Mouse (Mus musculus) heart, postnatal 0 days (tissue): ENCODE results near the gene Taar6. TPM values are rescaled to one million over a fixed set of nuclear protein-coding genes. Genes with fewer than 3 reads are reported as not detected.

Experiments
- ATAC-seq: fragments of 200-750 bp; cut with Nextera tagmentation; 2 replicates; pipeline ENCODE4 v1.8.0; 2017; ENCODE audit warnings: low read depth, moderate number of reproducible peaks, moderate library complexity; ENCODE audit not compliant: insufficient read depth
- DNase-seq: peaks from one replicate; pipeline ENCODE4 v3.0.0-alpha.2; 2016; ENCODE audit warnings: low spot score
- H3K27ac ChIP-seq: fragments of 300-500 bp; sonication (generic); 2 replicates; pipeline ENCODE4 v1.5.1; 2014; ENCODE audit warnings: low read depth, mild to moderate bottlenecking
- H3K27me3 ChIP-seq: fragments of 300-500 bp; sonication (generic); 2 replicates; pipeline ENCODE4 v1.6.1; 2014; ENCODE audit warnings: low read length, mixed read lengths; ENCODE audit not compliant: control insufficient read depth, insufficient read depth
- H3K36me3 ChIP-seq: fragments of 300-500 bp; sonication (generic); replicated peaks from 2 replicates; pipeline ENCODE4 v1.6.1; 2014; ENCODE audit warnings: low read length, mixed read lengths; ENCODE audit not compliant: control insufficient read depth, insufficient read depth
- H3K4me1 ChIP-seq: fragments of 300-500 bp; sonication (generic); 2 replicates; pipeline ENCODE4 v1.6.1; 2014; ENCODE audit warnings: antibody characterized with exemption; ENCODE audit not compliant: control insufficient read depth, insufficient read depth
- H3K4me2 ChIP-seq: fragments of 300-500 bp; sonication (generic); 2 replicates; pipeline ENCODE4 v1.6.1; 2014; ENCODE audit warnings: low read depth, mild to moderate bottlenecking, low read length, moderate library complexity
- H3K4me3 ChIP-seq: fragments of 300-500 bp; sonication (generic); 2 replicates; pipeline ENCODE4 v1.5.1; 2014; ENCODE audit warnings: low read depth, low read length
- H3K9ac ChIP-seq: fragments of 300-500 bp; sonication (generic); replicated peaks from 2 replicates; pipeline ENCODE4 v1.6.1; 2014; ENCODE audit warnings: low read depth, low read length, mixed read lengths
- H3K9me3 ChIP-seq: fragments of 300-500 bp; sonication (generic); replicated peaks from 2 replicates; pipeline ENCODE4 v1.6.1; 2016; ENCODE audit warnings: low read length; ENCODE audit not compliant: control insufficient read depth
- CTCF ChIP-seq: IDR thresholded peaks from 2 replicates; pipeline ENCODE4 v1.5.1; 2016; ENCODE audit warnings: antibody characterized with exemption, control low read depth, low read depth
- EP300 ChIP-seq: IDR thresholded peaks from 2 replicates; pipeline ENCODE4 v1.6.1; 2016; ENCODE audit warnings: antibody characterized with exemption, low read depth
- WGBS: fragments of 180-500 bp; shearing (Covaris S2); extraction: QIAGEN DNeasy Blood & Tissue Kit; methylation state at CpG from one replicate; pipeline ENCODE4 v1.1.7; 2014; 5-methylcytosine and 5-hydroxymethylcytosine counted together
- polyA plus RNA-seq: library from polyadenylated mRNA; unstranded; fragments of >200 nt; fragmentation: Nextera tagmentation; extraction: Ambion mirVana; gene quantifications from 2 replicates; pipeline ENCODE4 v1.2.1, GENCODE M21; 2015
- total RNA-seq: library from RNA; depleted of rRNA; stranded (reverse); fragments of >200 nt; gene quantifications from 2 replicates; pipeline ENCODE4 v1.2.3, GENCODE M21; 2014; ENCODE audit warnings: low replicate concordance; rRNA removed

Taar6 gene
- total and polyA plus RNA-seq, 2 experiments from 2014 or later, result not detected

- no peak for DNase-seq
- 71% methylated on average over 6 of the region's 6 CpGs for WGBS
Measured at GRCm38 (mm10) chr10:23951714-23952113, 33.7 kb downstream of the Taar6 start.

GRCm38 (mm10) chr10:23949508-23950005 lies 35.9 kb downstream of the Taar6 start, which contains the start of gene Taar3:
Taar3 (plus strand) TSS chr10:23949558.
- TF ChIP-seq EP300, result no peak
- no peak for TF ChIP-seq CTCF
- Histone ChIP-seq H3K4me2 (no peak within 1 kb of the TSS), H3K9me3 (no peaks in the 10 kb centered on the region), H3K27ac (no peak within 1 kb of the TSS), H3K4me3 (no peak within 1 kb of the TSS), H3K36me3 (no peaks in the 10 kb centered on the region), H3K27me3 (no peaks in the 10 kb centered on the region), H3K4me1 (no peaks in the 10 kb centered on the region), H3K9ac (no peak within 1 kb of the TSS)
- no peak for ATAC-seq
- DNase-seq, result no peak
- 87% methylated on average over 16 of the region's 16 CpGs for WGBS

More at GRCm38 (mm10) chr10:23951714-23952113, 33.7 kb downstream of the Taar6 start:
- no peak for ATAC-seq
- no peaks in the 10 kb centered on the region for H3K4me1 ChIP-seq
- H3K4me3 ChIP-seq, result no peak overlapping the region
- H3K36me3 ChIP-seq, result no peaks in the 10 kb centered on the region
- no peak overlapping the region for H3K9ac ChIP-seq
- H3K9me3 ChIP-seq, result no peaks in the 10 kb centered on the region
- no peak overlapping the region for H3K27ac ChIP-seq
- no peak overlapping the region for H3K4me2 ChIP-seq
- TF ChIP-seq EP300, result no peak
- no peak for TF ChIP-seq CTCF
- H3K27me3 ChIP-seq, result no peaks in the 10 kb centered on the region

GRCm38 (mm10) chr10:23948026-23948425 lies 37.4 kb downstream of the Taar6 start:
- H3K4me2 ChIP-seq, result no peak overlapping the region
- WGBS, result 36% methylated on average over 7 of the region's 7 CpGs
- no peaks in the 10 kb centered on the region for H3K36me3 ChIP-seq
- DNase-seq (no peak), ATAC-seq (no peak)
- no peak overlapping the region for H3K27ac ChIP-seq
- H3K9me3 ChIP-seq, result no peaks in the 10 kb centered on the region
- no peak overlapping the region for H3K4me3 ChIP-seq
- no peak overlapping the region for H3K9ac ChIP-seq
- no peaks in the 10 kb centered on the region for H3K27me3 ChIP-seq
- no peak for TF ChIP-seq EP300
- TF ChIP-seq CTCF, result no peak
- H3K4me1 ChIP-seq, result no peaks in the 10 kb centered on the region

GRCm38 (mm10) chr10:23942465-23942864 lies 43.0 kb downstream of the Taar6 start:
- ATAC-seq, result no peak
- DNase-seq, result no peak
- H3K36me3 ChIP-seq, result no peaks in the 10 kb centered on the region
- no peaks in the 10 kb centered on the region for H3K27me3 ChIP-seq
- H3K9ac ChIP-seq, result no peak overlapping the region
- H3K4me2 ChIP-seq, result no peak overlapping the region
- WGBS, result 72% methylated on average over 5 of the region's 5 CpGs
- no peak overlapping the region for H3K4me3 ChIP-seq
- TF ChIP-seq EP300 (no peak), CTCF (no peak)
- H3K27ac ChIP-seq, result no peak overlapping the region
- no peaks in the 10 kb centered on the region for H3K9me3 ChIP-seq
- no peaks in the 10 kb centered on the region for H3K4me1 ChIP-seq

- DNase-seq (no peak), ATAC-seq (no peak)
- Histone ChIP-seq H3K9ac (no peak within 1 kb of the TSS), H3K27ac (no peak within 1 kb of the TSS), H3K27me3 (no peaks in the 10 kb centered on the region), H3K4me3 (no peak within 1 kb of the TSS), H3K36me3 (no peaks in the 10 kb centered on the region), H3K4me2 (no peak within 1 kb of the TSS), H3K4me1 (no peaks in the 10 kb centered on the region), H3K9me3 (no peaks in the 10 kb centered on the region)
- TF ChIP-seq CTCF, result no peak
- no peak for TF ChIP-seq EP300
- WGBS, result 53% methylated on average over 6 of the region's 6 CpGs
Measured at GRCm38 (mm10) chr10:23938312-23938711, 47.1 kb downstream of the Taar6 start, which contains the start of gene Taar2. Taar2 (plus strand) TSS chr10:23938572.

GRCm38 (mm10) chr10:23937613-23938012 lies 47.8 kb downstream of the Taar6 start:
- H3K4me2 ChIP-seq, result no peak overlapping the region
- TF ChIP-seq CTCF, result no peak
- TF ChIP-seq EP300, result no peak
- no peaks in the 10 kb centered on the region for H3K4me1 ChIP-seq
- H3K27ac ChIP-seq, result no peak overlapping the region
- DNase-seq (no peak), ATAC-seq (no peak)
- no peaks in the 10 kb centered on the region for H3K9me3 ChIP-seq
- H3K9ac ChIP-seq, result no peak overlapping the region
- H3K27me3 ChIP-seq, result no peaks in the 10 kb centered on the region
- WGBS, result 27% methylated on average over 4 of the region's 4 CpGs
- no peak overlapping the region for H3K4me3 ChIP-seq
- no peaks in the 10 kb centered on the region for H3K36me3 ChIP-seq

Other genes with a start within 250 kb of the Taar6 start
- gene Rps12, start 198.4 kb downstream of the Taar6 start, total RNA-seq, result 2,923 and 3,021 TPM in 2 replicates
- gene Rps12, start 198.4 kb downstream of the Taar6 start, polyA plus RNA-seq, result 83.1 and 86.0 TPM in 2 replicates
- gene Slc18b1, start 188.7 kb downstream of the Taar6 start, total RNA-seq, result 7.2 and 10.1 TPM in 2 replicates
- gene Slc18b1, start 188.7 kb downstream of the Taar6 start, polyA plus RNA-seq, result 4.6 and 5.4 TPM in 2 replicates
- gene Vnn3, start 134.2 kb downstream of the Taar6 start, total RNA-seq, result 0.62 TPM in 1 of 2 replicates, not detected in the other
- 0.08 and 0.12 TPM in 2 replicates for gene Vnn3, start 134.2 kb downstream of the Taar6 start, polyA plus RNA-seq
- gene Vnn1, start 91.0 kb downstream of the Taar6 start, total RNA-seq, result 3.4 and 7.3 TPM in 2 replicates
- 0.68 and 0.74 TPM in 2 replicates for gene Vnn1, start 91.0 kb downstream of the Taar6 start, polyA plus RNA-seq
- gene Taar1, start 65.3 kb downstream of the Taar6 start, total RNA-seq, result not detected in 2 replicates
- gene Taar1, start 65.3 kb downstream of the Taar6 start, polyA plus RNA-seq, result not detected in 2 replicates
- gene Taar2, start 47.1 kb downstream of the Taar6 start, total RNA-seq, result not detected in 2 replicates
- gene Taar2, start 47.1 kb downstream of the Taar6 start, polyA plus RNA-seq, result not detected in 2 replicates
- not detected in 2 replicates for gene Taar3, start 36.1 kb downstream of the Taar6 start, total RNA-seq
- gene Taar3, start 36.1 kb downstream of the Taar6 start, polyA plus RNA-seq, result not detected in 2 replicates
- gene Taar4, start 25.2 kb downstream of the Taar6 start, total RNA-seq, result not detected in 2 replicates
- not detected in 2 replicates for gene Taar4, start 25.2 kb downstream of the Taar6 start, polyA plus RNA-seq
- gene Taar5, start 14.9 kb downstream of the Taar6 start, total RNA-seq, result not detected in 2 replicates
- not detected in 2 replicates for gene Taar5, start 14.9 kb downstream of the Taar6 start, polyA plus RNA-seq
- not detected in 2 replicates for gene Taar7a, start 7.8 kb upstream of the Taar6 start, total RNA-seq
- gene Taar7a, start 7.8 kb upstream of the Taar6 start, polyA plus RNA-seq, result not detected in 2 replicates
- gene Taar7b, start 14.3 kb upstream of the Taar6 start, total RNA-seq, result not detected in 2 replicates
- not detected in 2 replicates for gene Taar7b, start 14.3 kb upstream of the Taar6 start, polyA plus RNA-seq
- gene Taar7d, start 41.6 kb upstream of the Taar6 start, total RNA-seq, result not detected in 2 replicates
- gene Taar7d, start 41.6 kb upstream of the Taar6 start, polyA plus RNA-seq, result not detected in 2 replicates
- not detected in 2 replicates for gene Taar7e, start 52.0 kb upstream of the Taar6 start, total RNA-seq
- gene Taar7e, start 52.0 kb upstream of the Taar6 start, polyA plus RNA-seq, result not detected in 2 replicates
- gene Taar7f, start 63.9 kb upstream of the Taar6 start, total RNA-seq, result not detected in 2 replicates
- not detected in 2 replicates for gene Taar7f, start 63.9 kb upstream of the Taar6 start, polyA plus RNA-seq
- not detected in 2 replicates for gene Taar8a, start 90.9 kb upstream of the Taar6 start, total RNA-seq
- not detected in 2 replicates for gene Taar8a, start 90.9 kb upstream of the Taar6 start, polyA plus RNA-seq
- not detected in 2 replicates for gene Taar8b, start 106.6 kb upstream of the Taar6 start, total RNA-seq
- not detected in 2 replicates for gene Taar8b, start 106.6 kb upstream of the Taar6 start, polyA plus RNA-seq
- not detected in 2 replicates for gene Taar8c, start 116.3 kb upstream of the Taar6 start, total RNA-seq
- not detected in 2 replicates for gene Taar8c, start 116.3 kb upstream of the Taar6 start, polyA plus RNA-seq
- gene Taar9, start 123.9 kb upstream of the Taar6 start, total RNA-seq, result not detected in 2 replicates
- gene Taar9, start 123.9 kb upstream of the Taar6 start, polyA plus RNA-seq, result not detected in 2 replicates
- 30.1 and 35.6 TPM in 2 replicates for gene Stx7, start 163.7 kb upstream of the Taar6 start, total RNA-seq
- 67.8 and 68.8 TPM in 2 replicates for gene Stx7, start 163.7 kb upstream of the Taar6 start, polyA plus RNA-seq
- 0.46 and 3.2 TPM in 2 replicates for gene Moxd1, start 237.9 kb upstream of the Taar6 start, total RNA-seq
- gene Moxd1, start 237.9 kb upstream of the Taar6 start, polyA plus RNA-seq, result 1.5 and 2.6 TPM in 2 replicates